Mouse (Mus musculus) erythroblast, embryonic 14.5 days (primary cell): ENCODE data around the gene Olfr3. TPM values are rescaled to one million over a fixed set of nuclear protein-coding genes. Genes with fewer than 3 reads are reported as not detected.

Experiments used
- H3K27me3 ChIP-seq: 2 replicates; pipeline ENCODE4 v1.6.1; 2012; ENCODE audit warnings: inconsistent platforms; ENCODE audit not compliant: control insufficient read depth
- H3K36me3 ChIP-seq: 2 replicates; pipeline ENCODE4 v1.6.1; 2012; ENCODE audit warnings: mild to moderate bottlenecking, inconsistent platforms; ENCODE audit not compliant: control insufficient read depth
- H3K4me1 ChIP-seq: 2 replicates; pipeline ENCODE4 v1.6.1; 2012; ENCODE audit warnings: inconsistent platforms; ENCODE audit not compliant: control insufficient read depth
- H3K4me3 ChIP-seq: replicated peaks from 2 replicates; pipeline ENCODE3; 2012; ENCODE audit warnings: moderate library complexity, mild to moderate bottlenecking, inconsistent platforms
- H3K9me3 ChIP-seq: 2 replicates; pipeline ENCODE4 v1.6.1; 2012; ENCODE audit warnings: low read length, inconsistent platforms, mixed read lengths; ENCODE audit not compliant: control insufficient read depth
- GATA1 ChIP-seq: IDR thresholded peaks from 2 replicates; pipeline ENCODE4 v1.6.1; 2012; ENCODE audit warnings: low read length, inconsistent platforms, mixed read lengths
- TAL1 ChIP-seq: IDR thresholded peaks from 3 replicates; pipeline ENCODE4 v1.6.1; 2012; ENCODE audit warnings: low read length, inconsistent platforms, mixed read lengths
- polyA plus RNA-seq: library from polyadenylated mRNA; stranded (reverse); fragments of >175 nt; gene quantifications from 2 replicates; pipeline ENCODE4 v1.2.3, GENCODE M21; 2012

Olfr3 gene
- polyA plus RNA-seq: not detected in 2 replicates

- no peaks in the 10 kb centered on the region for H3K4me1 ChIP-seq
- H3K36me3 ChIP-seq: no peaks in the 10 kb centered on the region
- H3K9me3 ChIP-seq: peaks cover 19% of the 10 kb centered on the region
- TF ChIP-seq TAL1: no peak
- TF ChIP-seq GATA1: no peak
- no peak within 1 kb of the TSS for H3K4me3 ChIP-seq
- no peaks in the 10 kb centered on the region for H3K27me3 ChIP-seq
Measured at GRCm38 (mm10) chr2:36816932-36817331, at the start of gene Olfr3. Gene Olfr3 (minus strand): TSS chr2:36817032.

- H3K36me3 ChIP-seq: no peaks in the 10 kb centered on the region
- no peak within 1 kb of the TSS for H3K4me3 ChIP-seq
- H3K4me1 ChIP-seq: no peaks in the 10 kb centered on the region
- TF ChIP-seq GATA1 (no peak), TAL1 (no peak)
- peaks cover 11% of the 10 kb centered on the region for H3K9me3 ChIP-seq
- H3K27me3 ChIP-seq: no peaks in the 10 kb centered on the region
Measured at GRCm38 (mm10) chr2:36862560-36862959, 45.7 kb upstream of the Olfr3 start, which contains the start of gene Olfr351. Gene Olfr351 (minus strand): TSS chr2:36862660.

GRCm38 (mm10) chr2:36846010-36846409 lies 29.2 kb upstream of the Olfr3 start, which contains the start of gene Olfr350:
Gene Olfr350 (plus strand): TSS chr2:36846310.
- no peak within 1 kb of the TSS for H3K4me3 ChIP-seq
- H3K36me3 ChIP-seq: no peaks in the 10 kb centered on the region
- TF ChIP-seq GATA1 (no peak), TAL1 (no peak)
- 0 out of 2 replicates have a peak, but pooled peaks cover 4% of the 10 kb centered on the region for H3K9me3 ChIP-seq
- H3K27me3 ChIP-seq: no peaks in the 10 kb centered on the region
- H3K4me1 ChIP-seq: no peaks in the 10 kb centered on the region

GRCm38 (mm10) chr2:36790238-36790637 lies 26.6 kb downstream of the Olfr3 start, which contains the start of gene Olfr50:
Gene Olfr50 (plus strand): TSS chr2:36790538.
- no peak for TF ChIP-seq TAL1
- no peak for TF ChIP-seq GATA1

GRCm38 (mm10) chr2:36783976-36784375 lies 32.9 kb downstream of the Olfr3 start, which contains the start of gene Olfr348:
Gene Olfr348 (plus strand): TSS chr2:36784276.
- TF ChIP-seq TAL1 (no peak), GATA1 (no peak)
- H3K4me1 ChIP-seq: no peaks in the 10 kb centered on the region

More at GRCm38 (mm10) chr2:36790238-36790637, 26.6 kb downstream of the Olfr3 start, which contains the start of gene Olfr50:
- H3K4me3 ChIP-seq: no peak within 1 kb of the TSS
- H3K27me3 ChIP-seq: no peaks in the 10 kb centered on the region
- no peaks in the 10 kb centered on the region for H3K4me1 ChIP-seq
- H3K36me3 ChIP-seq: no peaks in the 10 kb centered on the region
- peaks cover 9% of the 10 kb centered on the region for H3K9me3 ChIP-seq

More at GRCm38 (mm10) chr2:36783976-36784375, 32.9 kb downstream of the Olfr3 start, which contains the start of gene Olfr348:
- Histone ChIP-seq H3K27me3 (no peaks in the 10 kb centered on the region), H3K36me3 (no peaks in the 10 kb centered on the region), H3K9me3 (peaks cover 4% of the 10 kb centered on the region), H3K4me3 (no peak within 1 kb of the TSS)

Other genes starting within 250 kb of the Olfr3 start
- not detected in 2 replicates for gene Olfr345, start 177.0 kb downstream of the Olfr3 start, polyA plus RNA-seq
- 0.02 TPM in 1 of 2 replicates, not detected in the other for gene Olfr346, start 131.2 kb downstream of the Olfr3 start, polyA plus RNA-seq
- not detected in 2 replicates for gene Olfr347, start 85.1 kb downstream of the Olfr3 start, polyA plus RNA-seq
- gene Olfr348, start 32.8 kb downstream of the Olfr3 start, polyA plus RNA-seq: not detected in 2 replicates
- not detected in 2 replicates for gene Olfr50, start 26.5 kb downstream of the Olfr3 start, polyA plus RNA-seq
- 0.04 TPM in 1 of 2 replicates, not detected in the other for gene Olfr350, start 29.3 kb upstream of the Olfr3 start, polyA plus RNA-seq
- not detected in 2 replicates for gene Olfr351, start 45.6 kb upstream of the Olfr3 start, polyA plus RNA-seq
- not detected in 2 replicates for gene Olfr352, start 51.4 kb upstream of the Olfr3 start, polyA plus RNA-seq
- gene Olfr353, start 75.9 kb upstream of the Olfr3 start, polyA plus RNA-seq: not detected in 2 replicates
- not detected in 2 replicates for gene Olfr354, start 88.6 kb upstream of the Olfr3 start, polyA plus RNA-seq
- gene Olfr355, start 111.9 kb upstream of the Olfr3 start, polyA plus RNA-seq: not detected in 2 replicates
- gene Olfr356, start 120.1 kb upstream of the Olfr3 start, polyA plus RNA-seq: not detected in 2 replicates
- gene Olfr357, start 176.8 kb upstream of the Olfr3 start, polyA plus RNA-seq: not detected in 2 replicates
- 0.01 TPM in 1 of 2 replicates, not detected in the other for gene Olfr358, start 192.3 kb upstream of the Olfr3 start, polyA plus RNA-seq
- not detected in 2 replicates for gene Olfr360, start 248.7 kb upstream of the Olfr3 start, polyA plus RNA-seq